Mouse (Mus musculus): ENCODE data around the gene Sp110. TPM values are rescaled to one million over a fixed set of nuclear protein-coding genes. Genes with fewer than 3 reads are reported as not detected.
"Not testable (repeated sequence)": the region's sequence is repeated elsewhere in the genome, so short reads cannot be mapped to it uniquely, and the experiment has no call there.

Sp110 gene
- polyA plus RNA-seq, 1 experiment from 2014 or later: 2.6 TPM

DNA sequence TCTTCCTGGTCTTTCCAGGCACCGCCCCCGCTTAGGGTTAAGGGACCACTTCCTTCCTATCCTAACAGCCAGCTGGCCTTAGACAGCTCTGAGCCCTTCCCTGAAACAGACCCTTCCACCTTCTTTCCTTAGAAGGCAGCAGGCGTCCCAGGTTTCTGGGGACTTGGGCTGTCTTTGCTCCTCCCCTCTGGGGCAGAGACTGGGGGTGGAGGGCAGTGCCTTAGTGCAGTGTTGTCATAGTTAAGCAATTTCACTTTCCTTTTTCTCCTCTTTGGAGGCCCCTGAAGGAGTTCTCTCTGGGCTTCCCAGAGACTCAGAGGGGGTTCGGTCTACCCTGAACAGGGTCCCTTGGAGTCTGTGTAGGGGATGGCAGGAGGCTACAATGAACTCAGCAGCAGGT, 2.2 kb upstream of the Sp110 start:
- not testable (repeated sequence) for ATAC-seq; H3K27ac ChIP-seq (ENCODE audit: low read length); H3K36me3 ChIP-seq (ENCODE audit: control insufficient read depth, insufficient read depth, low read length); H3K4me1 ChIP-seq (ENCODE audit: control insufficient read depth, insufficient read depth, low read length); H3K9me3 ChIP-seq (ENCODE audit: control insufficient read depth, low read length); H3K27me3 ChIP-seq (replicated peaks; ENCODE audit: control insufficient read depth, insufficient read depth, low read length); H3K9ac ChIP-seq (ENCODE audit: low read depth, low read length)
- peak overlapping the region; percentile 9; the same call in 1 of the 2 replicates for H3K4me3 ChIP-seq (ENCODE audit: low read length)
- WGBS: 64% methylated on average over 4 of the region's 4 CpGs
- H3K4me2 ChIP-seq (ENCODE audit: low read depth, low read length): 0 out of 2 replicates have a peak overlapping the region, but pooled peaks have one; percentile 27

DNA sequence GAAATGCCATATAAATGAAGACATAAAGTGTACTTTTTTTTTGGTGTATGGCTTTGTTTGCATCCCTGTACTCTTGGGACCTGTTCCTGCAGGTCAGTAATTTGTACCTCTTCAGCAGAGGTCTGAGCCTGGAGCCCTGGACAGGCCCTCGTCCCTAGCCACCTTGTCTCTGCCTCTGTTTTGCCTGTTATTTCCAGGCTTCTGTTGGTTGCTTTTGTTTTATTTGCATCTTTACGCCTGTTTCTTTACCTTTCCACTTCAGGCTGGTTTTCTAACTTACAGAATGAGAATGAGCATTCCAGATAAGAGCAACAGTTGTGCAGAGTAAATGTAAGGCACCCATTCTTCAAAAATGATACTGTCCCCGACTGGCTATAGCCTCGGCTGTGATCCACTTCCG, 1.5 kb upstream of the Sp110 start, which contains the start of gene Sp140:
TSS of gene Sp140 (plus strand) at position 301 of the 400 bp plus-strand sequence.
- 0 out of 2 replicates have a peak within 1 kb of the TSS, but pooled peaks have one; percentile 27 for H3K4me2 ChIP-seq (ENCODE audit: low read depth, low read length)
- H3K27me3 ChIP-seq (replicated peaks; ENCODE audit: control insufficient read depth, insufficient read depth, low read length); H3K9me3 ChIP-seq (ENCODE audit: control insufficient read depth, low read length); H3K27ac ChIP-seq (ENCODE audit: low read length); ATAC-seq; H3K4me1 ChIP-seq (ENCODE audit: control insufficient read depth, insufficient read depth, low read length); H3K9ac ChIP-seq (ENCODE audit: low read depth, low read length); H3K36me3 ChIP-seq (ENCODE audit: control insufficient read depth, insufficient read depth, low read length): not testable (repeated sequence)
- H3K4me3 ChIP-seq (ENCODE audit: low read length): peak within 1 kb of the TSS; percentile 9; the same call in 1 of the 2 replicates
- WGBS: no CpG with 5 or more reads among the region's 5 CpGs

DNA sequence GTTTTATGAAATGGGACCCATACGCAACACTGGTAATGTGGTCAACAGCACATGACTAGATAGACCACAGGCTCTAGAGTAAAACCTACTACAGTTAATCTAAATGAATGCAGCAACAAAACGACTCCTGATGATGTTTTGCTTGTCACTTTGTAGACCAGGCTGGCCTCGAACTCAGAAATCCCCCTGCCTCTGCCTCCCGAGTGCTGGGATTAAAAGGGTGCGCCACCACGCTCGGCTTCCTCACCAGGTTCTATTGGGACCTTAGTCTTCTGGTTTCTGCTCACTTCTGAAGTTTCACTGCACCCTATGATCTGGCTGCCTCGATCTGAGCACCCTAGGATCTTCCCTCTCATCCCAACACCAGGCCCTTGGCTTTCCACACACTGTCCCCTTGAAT, 6.1 kb downstream of the Sp110 start:
- ATAC-seq; H3K27ac ChIP-seq (ENCODE audit: low read length): not testable (repeated sequence)
- WGBS: 83% methylated on average over 8 of the region's 8 CpGs

DNA sequence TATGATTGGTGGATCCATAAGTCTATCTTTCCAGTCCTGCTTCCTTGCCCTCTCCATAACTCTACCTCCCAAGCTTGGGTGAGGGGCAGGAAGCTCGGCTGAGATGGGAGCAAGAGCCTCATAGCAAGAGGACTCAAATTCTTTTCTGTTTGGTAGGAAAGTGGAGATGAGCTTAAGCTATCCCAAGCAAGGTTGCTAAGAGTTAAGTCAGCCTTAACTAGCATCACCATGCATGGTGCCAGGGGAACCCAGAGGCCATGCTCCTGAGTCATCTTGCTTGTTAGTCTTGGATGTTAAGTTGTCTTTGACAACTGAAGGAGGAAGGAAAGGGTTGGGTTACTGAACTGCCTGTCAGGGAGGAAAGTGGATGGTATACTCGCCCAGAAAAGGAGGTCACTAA, 9.9 kb downstream of the Sp110 start:
- H3K9ac ChIP-seq (ENCODE audit: low read depth, low read length); H3K27ac ChIP-seq (ENCODE audit: low read length); H3K4me3 ChIP-seq (ENCODE audit: low read length); H3K9me3 ChIP-seq (ENCODE audit: control insufficient read depth, low read length); H3K36me3 ChIP-seq (ENCODE audit: control insufficient read depth, insufficient read depth, low read length); H3K4me2 ChIP-seq (ENCODE audit: low read depth, low read length); ATAC-seq; H3K27me3 ChIP-seq (replicated peaks; ENCODE audit: control insufficient read depth, insufficient read depth, low read length); H3K4me1 ChIP-seq (ENCODE audit: control insufficient read depth, insufficient read depth, low read length): not testable (repeated sequence)
- 82% methylated on average over 1 of the region's 2 CpGs for WGBS

More for the DNA sequence above, 6.1 kb downstream of the Sp110 start:
- not testable (repeated sequence) for H3K4me3 ChIP-seq (ENCODE audit: low read length); H3K9ac ChIP-seq (ENCODE audit: low read depth, low read length); H3K36me3 ChIP-seq (ENCODE audit: control insufficient read depth, insufficient read depth, low read length); H3K4me2 ChIP-seq (ENCODE audit: low read depth, low read length); H3K4me1 ChIP-seq (ENCODE audit: control insufficient read depth, insufficient read depth, low read length); H3K9me3 ChIP-seq (ENCODE audit: control insufficient read depth, low read length); H3K27me3 ChIP-seq (replicated peaks; ENCODE audit: control insufficient read depth, insufficient read depth, low read length)

DNA sequence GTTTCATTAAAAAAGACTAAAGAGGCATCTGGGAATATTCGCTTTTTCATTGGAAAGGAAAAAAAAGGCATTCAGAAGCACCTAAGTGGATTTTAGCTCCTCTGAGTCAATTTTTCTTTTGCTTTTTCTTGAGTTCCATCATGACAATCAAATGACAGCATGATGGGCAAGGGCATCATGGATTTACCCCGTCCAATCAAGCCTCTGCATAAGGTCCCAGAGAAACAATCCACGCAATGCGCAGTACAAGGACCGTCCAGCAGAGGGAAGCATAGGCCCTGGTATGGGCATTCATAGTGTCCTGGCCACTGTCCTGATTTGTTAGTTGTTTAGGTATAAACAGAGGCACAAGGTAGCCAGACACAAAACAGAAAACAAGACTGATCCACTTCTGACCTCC, 17.1 kb downstream of the Sp110 start:
- H3K36me3 ChIP-seq (ENCODE audit: control insufficient read depth, insufficient read depth, low read length); H3K27ac ChIP-seq (ENCODE audit: low read length): not testable (repeated sequence)

DNA sequence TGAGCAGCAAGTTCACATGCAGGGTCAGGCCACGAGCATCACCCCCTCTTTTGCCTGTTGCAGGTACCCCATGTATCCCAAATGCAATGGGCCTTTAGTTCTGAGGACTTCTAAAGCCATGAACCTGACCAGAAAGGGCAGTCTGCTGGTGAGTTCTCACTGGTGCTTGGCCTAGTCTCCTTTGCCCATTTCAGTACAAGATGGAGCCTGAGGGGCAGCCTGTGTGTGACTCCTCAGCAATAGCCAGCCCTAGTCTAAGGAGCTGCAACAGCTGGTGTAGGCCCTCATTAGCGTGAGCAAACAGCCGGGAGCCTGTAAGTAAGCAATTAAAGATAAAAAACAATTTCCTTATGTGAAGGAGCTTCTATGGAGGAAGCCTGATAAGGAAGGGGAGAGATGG, 18.0 kb downstream of the Sp110 start:
- H3K4me1 ChIP-seq (ENCODE audit: control insufficient read depth, insufficient read depth, low read length); H3K9me3 ChIP-seq (ENCODE audit: control insufficient read depth, low read length); H3K4me2 ChIP-seq (ENCODE audit: low read depth, low read length); H3K4me3 ChIP-seq (ENCODE audit: low read length); H3K9ac ChIP-seq (ENCODE audit: low read depth, low read length); H3K27me3 ChIP-seq (replicated peaks; ENCODE audit: control insufficient read depth, insufficient read depth, low read length); ATAC-seq; H3K36me3 ChIP-seq (ENCODE audit: control insufficient read depth, insufficient read depth, low read length); H3K27ac ChIP-seq (ENCODE audit: low read length): not testable (repeated sequence)
- WGBS: 58% methylated on average over 3 of the region's 3 CpGs

More for the DNA sequence above, 17.1 kb downstream of the Sp110 start:
- not testable (repeated sequence) for H3K9me3 ChIP-seq (ENCODE audit: control insufficient read depth, low read length); H3K4me2 ChIP-seq (ENCODE audit: low read depth, low read length); H3K9ac ChIP-seq (ENCODE audit: low read depth, low read length); ATAC-seq; H3K27me3 ChIP-seq (replicated peaks; ENCODE audit: control insufficient read depth, insufficient read depth, low read length); H3K4me3 ChIP-seq (ENCODE audit: low read length); H3K4me1 ChIP-seq (ENCODE audit: control insufficient read depth, insufficient read depth, low read length)
- 33% methylated on average over 5 of the region's 5 CpGs for WGBS

DNA sequence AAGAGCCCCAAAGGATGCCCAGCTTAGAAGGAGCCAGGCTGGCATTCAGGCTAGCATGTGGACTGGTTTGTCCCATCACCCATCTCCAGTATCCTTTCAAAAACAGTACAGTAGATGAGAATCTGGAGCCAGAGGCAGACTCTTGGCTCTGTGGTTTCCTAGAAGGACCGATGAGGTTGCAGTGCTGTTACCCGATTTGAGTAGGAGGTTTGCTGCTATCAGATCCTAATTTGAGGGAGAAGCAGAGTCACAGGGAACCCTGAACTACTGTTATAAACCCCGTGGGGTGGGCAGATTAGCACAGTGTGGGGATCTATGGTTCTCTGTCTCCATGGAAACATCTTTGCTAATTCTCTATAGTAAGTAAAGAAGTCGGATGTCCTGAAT, 18.5 kb downstream of the Sp110 start:
- not testable (repeated sequence) for H3K27ac ChIP-seq (ENCODE audit: low read length); H3K4me1 ChIP-seq (ENCODE audit: control insufficient read depth, insufficient read depth, low read length); H3K9me3 ChIP-seq (ENCODE audit: control insufficient read depth, low read length); ATAC-seq; H3K4me2 ChIP-seq (ENCODE audit: low read depth, low read length); H3K27me3 ChIP-seq (replicated peaks; ENCODE audit: control insufficient read depth, insufficient read depth, low read length); H3K9ac ChIP-seq (ENCODE audit: low read depth, low read length); H3K4me3 ChIP-seq (ENCODE audit: low read length); H3K36me3 ChIP-seq (ENCODE audit: control insufficient read depth, insufficient read depth, low read length)
- WGBS: 85% methylated on average over 2 of the region's 4 CpGs

DNA sequence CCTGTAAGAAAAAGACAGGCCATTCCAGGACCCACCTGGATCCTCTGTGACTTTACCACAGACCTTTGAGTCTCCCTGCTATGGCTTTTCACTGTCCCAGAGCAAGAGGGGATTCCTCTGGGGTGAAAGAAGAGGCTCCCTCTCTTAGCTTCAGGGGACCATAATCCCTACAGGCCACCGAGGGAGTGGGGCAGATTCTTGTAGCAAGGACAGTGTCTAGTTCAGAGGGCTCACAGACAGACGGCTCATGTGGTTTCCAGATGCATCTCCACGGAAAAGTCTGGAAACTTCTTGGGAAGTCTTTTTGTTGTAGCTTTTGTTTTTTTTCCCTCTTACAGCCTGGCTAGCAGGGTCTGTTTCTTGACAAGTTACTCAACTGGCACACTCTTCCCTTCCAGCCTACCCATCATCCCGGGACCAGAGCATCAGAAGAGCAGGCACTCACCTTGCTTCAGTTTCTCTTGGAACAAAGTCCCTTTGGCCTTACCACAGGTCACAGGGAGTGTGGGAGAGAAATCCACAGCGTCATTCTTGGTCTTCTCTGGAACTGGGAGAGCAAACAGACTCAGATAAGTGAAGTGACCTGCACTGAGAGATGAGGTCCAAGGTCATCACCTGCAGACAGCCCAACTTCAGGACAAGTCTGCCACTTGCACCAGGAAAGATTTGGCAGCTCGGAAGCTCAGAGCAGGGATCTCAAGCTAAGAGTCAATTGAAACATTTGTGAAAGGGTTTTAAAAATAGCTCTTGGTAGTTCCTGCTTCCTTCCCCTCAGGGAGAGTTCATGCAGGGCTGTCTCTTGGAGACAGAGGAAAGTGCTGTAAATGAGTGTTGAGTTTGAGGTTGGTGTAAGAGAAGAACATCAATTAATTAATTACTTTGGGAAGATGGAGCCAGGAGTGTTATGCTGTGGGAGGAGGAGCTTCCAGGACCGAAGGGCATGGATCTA, 19.1 kb downstream of the Sp110 start:
- H3K4me1 ChIP-seq (ENCODE audit: control insufficient read depth, insufficient read depth, low read length); H3K27me3 ChIP-seq (replicated peaks; ENCODE audit: control insufficient read depth, insufficient read depth, low read length); ATAC-seq; H3K36me3 ChIP-seq (ENCODE audit: control insufficient read depth, insufficient read depth, low read length); H3K4me3 ChIP-seq (ENCODE audit: low read length); H3K4me2 ChIP-seq (ENCODE audit: low read depth, low read length); H3K27ac ChIP-seq (ENCODE audit: low read length); H3K9ac ChIP-seq (ENCODE audit: low read depth, low read length); H3K9me3 ChIP-seq (ENCODE audit: control insufficient read depth, low read length): not testable (repeated sequence)
- 69% methylated on average over 6 of the region's 7 CpGs for WGBS

DNA sequence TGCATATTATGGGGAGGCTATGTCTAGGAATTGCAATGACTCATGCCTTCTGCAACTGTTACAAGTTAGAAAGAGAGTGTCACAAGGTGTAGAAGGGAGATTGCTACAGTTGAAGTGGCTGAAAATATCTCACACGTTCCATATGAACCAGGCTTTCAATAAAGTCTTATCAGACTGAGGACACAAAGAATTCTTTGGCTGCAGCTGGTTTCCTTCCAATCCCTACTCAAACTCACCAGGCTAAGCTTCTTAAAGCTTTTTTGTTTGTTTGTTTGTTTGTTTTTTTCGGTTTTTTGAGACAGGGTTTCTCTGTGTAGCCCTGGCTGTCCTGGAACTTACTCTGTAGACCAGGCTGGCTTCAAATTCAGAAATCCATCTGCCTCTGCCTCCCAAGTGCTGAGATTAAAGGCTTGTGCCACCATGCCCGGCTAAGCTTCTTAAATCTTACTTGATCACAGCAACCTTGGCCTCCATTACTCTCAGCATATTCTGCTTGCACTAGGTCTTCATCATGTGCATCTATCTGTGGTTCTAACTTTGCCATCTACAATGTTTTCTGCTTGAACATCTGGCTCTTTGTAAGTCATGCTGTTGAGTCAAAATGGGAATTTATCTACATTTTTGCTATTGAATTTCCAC, 20.1 kb downstream of the Sp110 start:
- H3K4me3 ChIP-seq (ENCODE audit: low read length); H3K9me3 ChIP-seq (ENCODE audit: control insufficient read depth, low read length); H3K9ac ChIP-seq (ENCODE audit: low read depth, low read length); H3K27ac ChIP-seq (ENCODE audit: low read length); H3K4me1 ChIP-seq (ENCODE audit: control insufficient read depth, insufficient read depth, low read length); H3K27me3 ChIP-seq (replicated peaks; ENCODE audit: control insufficient read depth, insufficient read depth, low read length); H3K36me3 ChIP-seq (ENCODE audit: control insufficient read depth, insufficient read depth, low read length); H3K4me2 ChIP-seq (ENCODE audit: low read depth, low read length); ATAC-seq: not testable (repeated sequence)
- WGBS: 55% methylated on average over 3 of the region's 3 CpGs

Data from intestine, embryonic 16.5 days (tissue).